Mouse (Mus musculus) heart, embryonic 14.5 days (tissue): ENCODE data around the gene Nxn. TPM values are rescaled to one million over a fixed set of nuclear protein-coding genes. Genes with fewer than 3 reads are reported as not detected.
A peak's percentile ranks its signal among the peaks of the same experiment; 100 is the strongest.

Source experiments
- ATAC-seq: fragments of 200-750 bp; cut with Nextera tagmentation; 2 replicates; pipeline ENCODE4 v1.8.0; 2017; ENCODE audit warnings: low read depth, moderate TSS enrichment; ENCODE audit not compliant: insufficient number of reproducible peaks, insufficient read depth, low FRiP score
- H3K27ac ChIP-seq, 2 experiments: fragments of 200-500 bp in 1 of 2; fragments of 300-500 bp in 1 of 2; sonication (generic) in 1 of 2; replicated peaks in 1 of 2; 2 replicates each; pipeline ENCODE4 v1.5.1; 2012 to 2014; ENCODE audit warnings: low read depth in 2 of 2, low read length in 2 of 2, control low read depth in 1 of 2, mild to moderate bottlenecking in 1 of 2, mixed read lengths in 1 of 2; ENCODE audit not compliant: control insufficient read depth in 1 of 2, insufficient read depth in 1 of 2
- H3K27me3 ChIP-seq: fragments of 300-500 bp; sonication (generic); 2 replicates; pipeline ENCODE4 v1.6.1; 2014; ENCODE audit warnings: mild to moderate bottlenecking, low read length, control low read depth; ENCODE audit not compliant: control insufficient read depth, insufficient read depth
- H3K36me3 ChIP-seq: fragments of 300-500 bp; sonication (generic); 2 replicates; pipeline ENCODE4 v1.6.1; 2014; ENCODE audit warnings: mild to moderate bottlenecking, control low read depth, low read length, mixed read lengths; ENCODE audit not compliant: control insufficient read depth, insufficient read depth
- H3K4me1 ChIP-seq, 2 experiments: fragments of 200-500 bp in 1 of 2; fragments of 300-500 bp in 1 of 2; sonication (generic) in 1 of 2; 2 replicates each; pipeline ENCODE4 v1.6.1; 2012 to 2014; ENCODE audit warnings: low read length in 2 of 2, control low read depth in 1 of 2, mixed read lengths in 1 of 2; ENCODE audit not compliant: control insufficient read depth in 2 of 2, insufficient read depth in 2 of 2
- H3K4me2 ChIP-seq: fragments of 300-500 bp; sonication (generic); 2 replicates; pipeline ENCODE4 v1.6.1; 2014; ENCODE audit warnings: mild to moderate bottlenecking, low read length
- H3K4me3 ChIP-seq, 2 experiments: fragments of 200-500 bp in 1 of 2; fragments of 300-500 bp in 1 of 2; sonication (generic) in 1 of 2; 2 replicates each; pipeline ENCODE4 v1.5.1; 2012 to 2014; ENCODE audit warnings: low read length in 2 of 2, mild to moderate bottlenecking in 2 of 2, control low read depth in 1 of 2, low read depth in 1 of 2, moderate library complexity in 1 of 2; ENCODE audit not compliant: control insufficient read depth in 1 of 2, insufficient read depth in 1 of 2
- H3K9ac ChIP-seq: fragments of 300-500 bp; sonication (generic); 2 replicates; pipeline ENCODE4 v1.6.1; 2014; ENCODE audit warnings: mild to moderate bottlenecking, low read length
- H3K9me3 ChIP-seq: fragments of 300-500 bp; sonication (generic); 2 replicates; pipeline ENCODE4 v1.6.1; 2016; ENCODE audit warnings: low read length, control low read depth; ENCODE audit not compliant: control insufficient read depth
- WGBS: fragments of 180-500 bp; shearing (Covaris S2); extraction: QIAGEN DNeasy Blood & Tissue Kit; methylation state at CpG from one replicate; pipeline ENCODE4 v1.1.7; 2014; 5-methylcytosine and 5-hydroxymethylcytosine counted together
- polyA plus RNA-seq: library from polyadenylated mRNA; unstranded; fragments of >200 nt; fragmentation: Nextera tagmentation; extraction: Ambion mirVana; gene quantifications from 2 replicates; pipeline ENCODE4 v1.2.1, GENCODE M21; 2014

Gene Nxn
- polyA plus RNA-seq, 1 experiment from 2014 or later = 26.8 TPM

DNA sequence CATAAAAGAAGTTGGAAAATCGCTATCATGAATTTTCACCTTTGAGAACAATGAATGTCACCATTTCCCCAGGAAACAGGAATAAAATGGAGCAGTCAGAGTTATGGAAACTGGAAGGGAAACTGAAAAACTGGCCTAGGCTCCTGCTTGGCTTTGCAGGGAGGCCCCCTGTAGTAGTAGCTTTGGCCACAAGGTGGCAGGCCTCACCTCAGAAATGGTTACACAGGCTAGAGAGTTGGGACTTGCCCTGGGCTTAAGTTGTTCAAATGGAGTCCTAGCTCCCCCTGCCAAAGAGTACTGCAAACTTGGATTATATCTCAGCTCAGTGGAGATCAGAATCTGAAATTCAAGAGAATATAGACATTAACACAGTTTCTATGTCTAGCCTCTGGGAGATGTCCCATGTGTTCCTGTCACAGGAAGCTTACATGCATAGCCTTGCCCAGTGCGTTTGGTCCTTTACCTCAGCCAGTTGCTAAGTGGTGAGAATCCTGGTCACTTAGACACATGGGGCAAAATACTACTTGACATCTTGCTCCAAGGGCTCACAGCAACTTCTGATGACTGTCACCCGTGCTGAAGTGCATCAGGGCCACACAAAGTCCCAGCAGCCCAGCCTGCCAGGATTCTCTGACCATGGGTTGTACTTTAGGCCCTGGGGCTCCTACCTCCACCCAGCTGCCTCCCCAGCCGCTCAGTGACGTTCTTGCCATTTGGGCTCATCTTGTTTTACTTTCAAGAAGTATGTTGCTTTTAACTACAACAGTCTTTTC is 145.6 kb downstream of the Nxn start:
- 0 out of 2 replicates have a peak, but pooled peaks have one; percentile 62 for ATAC-seq
- Histone ChIP-seq H3K36me3 (peaks cover 52% of the 10 kb centered on the region), H3K9me3 (no peaks in the 10 kb centered on the region), H3K9ac (no peak overlapping the region), H3K27me3 (no peaks in the 10 kb centered on the region), H3K4me1 (no peaks in the 10 kb centered on the region), H3K4me2 (no peak overlapping the region), H3K4me3 (no peak overlapping the region), H3K27ac (no peak overlapping the region)
- WGBS = 40% methylated on average over 5 of the region's 5 CpGs

DNA sequence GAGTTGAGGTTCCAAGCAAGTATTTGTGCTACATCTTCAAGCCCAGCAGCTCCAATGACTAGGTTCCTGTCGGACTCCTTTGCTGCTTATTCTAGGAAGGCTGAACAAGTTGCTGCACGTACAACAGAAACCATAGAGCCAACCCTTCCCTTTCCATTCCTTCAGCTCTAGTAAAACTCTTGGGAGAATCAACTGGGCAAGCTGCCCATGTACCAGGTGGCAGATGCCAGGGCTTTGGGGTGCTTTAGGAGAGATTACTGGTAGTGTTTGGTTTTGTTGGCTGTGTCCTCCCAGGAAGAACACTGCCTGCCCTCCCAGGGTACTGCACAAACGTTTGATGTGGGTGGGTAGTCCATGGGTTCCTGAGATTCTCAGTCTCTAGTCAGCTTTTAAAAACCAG is 146.9 kb downstream of the Nxn start:
- 53% methylated on average over 3 of the region's 3 CpGs for WGBS
- Histone ChIP-seq H3K4me2 (no peak overlapping the region), H3K4me1 (no peaks in the 10 kb centered on the region), H3K27ac (no peak overlapping the region), H3K36me3 (peaks cover 46% of the 10 kb centered on the region), H3K4me3 (no peak overlapping the region), H3K9ac (no peak overlapping the region), H3K9me3 (no peaks in the 10 kb centered on the region), H3K27me3 (no peaks in the 10 kb centered on the region)
- ATAC-seq = no peak

DNA sequence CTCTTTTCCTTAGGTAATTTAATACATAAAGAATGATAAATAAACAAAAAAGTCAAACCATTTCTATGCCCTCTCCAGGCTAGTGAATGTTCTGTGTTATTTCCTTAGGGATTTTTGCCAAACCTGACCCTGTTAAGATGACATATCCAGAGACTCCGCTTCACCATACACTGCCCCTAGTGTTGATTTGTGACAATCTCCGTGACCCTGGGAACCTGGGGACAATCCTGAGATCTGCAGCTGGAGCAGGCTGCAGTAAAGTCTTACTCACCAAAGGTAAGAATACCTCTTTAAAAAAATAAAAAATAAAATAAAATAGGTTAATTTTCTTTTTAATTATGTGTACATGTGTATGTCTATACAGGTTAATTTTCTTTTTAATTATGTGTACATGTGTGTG is 151.7 kb downstream of the Nxn start:
- Histone ChIP-seq H3K9me3 (no peaks in the 10 kb centered on the region), H3K4me3 (no peak overlapping the region), H3K4me1 (peaks cover 2 to 8% of the 10 kb centered on the region in 2 experiments; a peak in 1 of 4 replicates), H3K27me3 (no peaks in the 10 kb centered on the region), H3K27ac (no peak overlapping the region), H3K36me3 (peaks cover 57% of the 10 kb centered on the region), H3K4me2 (no peak overlapping the region), H3K9ac (no peak overlapping the region)
- 52% methylated on average over 2 of the region's 2 CpGs for WGBS
- ATAC-seq = no peak

GRCm38 (mm10) chr11:76246439-76246838 is 152.5 kb downstream of the Nxn start:
- H3K9ac ChIP-seq = no peak overlapping the region
- no peaks in the 10 kb centered on the region for H3K9me3 ChIP-seq
- H3K27ac ChIP-seq = no peak overlapping the region
- ATAC-seq = no peak
- H3K4me1 ChIP-seq = peaks cover 2 to 8% of the 10 kb centered on the region in 2 experiments; a peak in 1 of 4 replicates
- no peak overlapping the region for H3K4me3 ChIP-seq
- no peaks in the 10 kb centered on the region for H3K27me3 ChIP-seq
- peaks cover 51% of the 10 kb centered on the region for H3K36me3 ChIP-seq
- no peak overlapping the region for H3K4me2 ChIP-seq

GRCm38 (mm10) chr11:76243811-76244546 is 155.0 kb downstream of the Nxn start:
- Histone ChIP-seq H3K27me3 (no peaks in the 10 kb centered on the region), H3K27ac (peak overlapping the region; percentile 17 to 71; a peak in 3 of 4 replicates), H3K9me3 (no peaks in the 10 kb centered on the region), H3K36me3 (peaks cover 46% of the 10 kb centered on the region), H3K4me1 (peaks cover 2 to 8% of the 10 kb centered on the region in 2 experiments; a peak in 1 of 4 replicates), H3K4me2 (peak overlapping the region; percentile 74), H3K9ac (peak overlapping the region; percentile 86), H3K4me3 (peak overlapping the region; percentile 79 to 81)
- ATAC-seq = no peak; the same call in 1 of the 2 replicates
- 1% methylated on average over 34 of the region's 34 CpGs for WGBS

- H3K9me3 ChIP-seq = no peaks in the 10 kb centered on the region
- peak within 1 kb of the TSS; percentile 79 to 81 for H3K4me3 ChIP-seq
- peak within 1 kb of the TSS; percentile 52 to 71; a peak in 3 of 4 replicates for H3K27ac ChIP-seq
- peak; percentile 80 for ATAC-seq
- under 1% methylated on average over 61 of the region's 61 CpGs for WGBS
- H3K9ac ChIP-seq = peak within 1 kb of the TSS; percentile 86
- no peaks in the 10 kb centered on the region for H3K27me3 ChIP-seq
- peaks cover 44% of the 10 kb centered on the region for H3K36me3 ChIP-seq
- H3K4me1 ChIP-seq = peaks cover 2 to 8% of the 10 kb centered on the region in 2 experiments; a peak in 1 of 4 replicates
- peak within 1 kb of the TSS; percentile 74 for H3K4me2 ChIP-seq
These were observed 155.8 kb downstream of the Nxn start, which contains the start of the genes Mrm3 and Glod4 for GRCm38 (mm10) chr11:76242901-76243810. Mrm3 (plus strand) TSS chr11:76243715. Glod4 (minus strand) TSS chr11:76243725.

DNA sequence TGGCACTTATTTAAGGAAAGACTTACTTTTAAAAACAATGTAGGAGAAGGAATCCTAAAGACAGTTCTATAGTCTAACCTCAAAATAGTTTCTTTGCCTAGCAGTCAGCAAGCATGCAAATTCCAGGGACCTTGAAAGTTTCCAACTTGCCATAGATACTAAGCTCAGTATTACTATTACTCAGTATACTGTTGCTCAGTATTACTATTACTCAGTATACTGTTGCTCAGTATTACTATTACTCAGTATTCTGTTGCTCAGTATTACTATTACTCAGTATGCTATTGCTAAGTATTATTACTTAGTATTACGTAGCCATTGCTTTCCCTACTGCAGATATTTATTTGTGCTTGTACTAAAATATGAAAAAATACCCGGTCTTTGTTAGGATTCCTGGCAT is 159.2 kb downstream of the Nxn start:
- Histone ChIP-seq H3K36me3 (peaks cover 53% of the 10 kb centered on the region), H3K27me3 (no peaks in the 10 kb centered on the region), H3K4me1 (peaks cover 2 to 8% of the 10 kb centered on the region in 2 experiments; a peak in 1 of 4 replicates), H3K27ac (no peak overlapping the region), H3K9ac (no peak overlapping the region), H3K4me3 (no peak overlapping the region), H3K4me2 (no peak overlapping the region), H3K9me3 (no peaks in the 10 kb centered on the region)
- no peak for ATAC-seq
- 93% methylated on average over 2 of the region's 2 CpGs for whole genome bisulfite sequencing
